ENCODE assay signal across 19 mouse cellular contexts in genomic region chr6:135275231-135275630, GRCm38 (mm10). TPM values are rescaled to one million over a fixed set of nuclear protein-coding genes. Genes with fewer than 3 reads are reported as not detected.
DNase-seq lines count a peak whose midpoint lies in the region; ATAC-seq and TF ChIP-seq lines count a peak whose summit lies in the region.
"Had no signal": no experiment of that assay in that cellular context is flagged by ENCODE, and none has a peak within 500 bp of the region (broad histone marks: within the 10 kb centered on the region; RNA-seq: fewer than 3 reads in every experiment).

No protein-coding gene starts in this region.

- 48% methylated on average over 4 of the region's 4 CpGs for WGBS in heart, embryonic 10.5 days
- 78% methylated on average over 4 of the region's 4 CpGs for WGBS in midbrain, postnatal 0 days
- WGBS in midbrain, embryonic 15.5 days = 71% methylated on average over 4 of the region's 4 CpGs

- H3K4me3 ChIP-seq in heart, embryonic 10.5 days = no peak overlapping the region
- H3K4me3 ChIP-seq in midbrain, postnatal 0 days (ENCODE audit: low read depth, low read length) = no peak overlapping the region
- no peak overlapping the region for H3K4me3 ChIP-seq in midbrain, embryonic 15.5 days
- H3K4me3 ChIP-seq: embryonic facial prominence, embryonic 12.5 days; forebrain, embryonic 12.5 days; heart, embryonic 15.5 days; hindbrain, embryonic 13.5 days had no signal

- no peaks in the 10 kb centered on the region for H3K9me3 ChIP-seq in heart, embryonic 10.5 days
- H3K9me3 ChIP-seq in midbrain, postnatal 0 days (ENCODE audit: low read length) = no peaks in the 10 kb centered on the region
- H3K9me3 ChIP-seq in midbrain, embryonic 15.5 days = no peaks in the 10 kb centered on the region
- H3K9me3 ChIP-seq: embryonic facial prominence, embryonic 12.5 days; forebrain, embryonic 12.5 days; heart, embryonic 15.5 days; hindbrain, embryonic 13.5 days had no signal

- no peak for DNase-seq in heart, embryonic 10.5 days (ENCODE audit: low spot score)
- DNase-seq in heart, postnatal 14 days = no peak
- peak; percentile 68 for DNase-seq in left cerebral cortex, postnatal 4 days
- DNase-seq in left cerebral cortex, postnatal 10 days (ENCODE audit: extremely low spot score in 1 of 2, low spot score in 2 of 2) = no peak
- DNase-seq in midbrain, postnatal 0 days (ENCODE audit: low spot score) = peak; percentile 41
- DNase-seq in retina, embryonic 14.5 days (ENCODE audit: low spot score) = no peak
- DNase-seq: adrenal gland, adult 8-10 months; adrenal gland, postnatal 36 days; cerebellum, adult 2 months; forebrain, postnatal 0 days; gastrocnemius, postnatal 14 days had no signal

- no peak overlapping the region for H3K4me2 ChIP-seq in midbrain, postnatal 0 days (ENCODE audit: low read depth, low read length, poor library complexity, severe bottlenecking)
- H3K4me2 ChIP-seq in midbrain, embryonic 15.5 days = no peak overlapping the region
- H3K4me2 ChIP-seq: embryonic facial prominence, embryonic 12.5 days; forebrain, embryonic 12.5 days; heart, embryonic 15.5 days; hindbrain, embryonic 13.5 days had no signal

- peaks cover 25% of the 10 kb centered on the region for H3K4me1 ChIP-seq in heart, embryonic 10.5 days
- H3K4me1 ChIP-seq in midbrain, postnatal 0 days (ENCODE audit: insufficient read depth, low read length) = no peaks in the 10 kb centered on the region
- peaks cover 10% of the 10 kb centered on the region; the same call in 1 of the 2 replicates for H3K4me1 ChIP-seq in midbrain, embryonic 15.5 days
- H3K4me1 ChIP-seq: embryonic facial prominence, embryonic 12.5 days had no signal

- ATAC-seq in midbrain, postnatal 0 days (ENCODE audit: low FRiP score) = no peak
- no peak for ATAC-seq in midbrain, embryonic 15.5 days (replicated peaks)
- ATAC-seq: forebrain, postnatal 0 days; intestine, embryonic 16.5 days had no signal

- H3K27ac ChIP-seq in heart, embryonic 10.5 days = 0 out of 2 replicates have a peak overlapping the region, but pooled peaks have one; percentile 47
- H3K27ac ChIP-seq in midbrain, postnatal 0 days (ENCODE audit: low read depth, low read length) = no peak overlapping the region
- H3K27ac ChIP-seq in midbrain, embryonic 15.5 days = no peak overlapping the region
- H3K27ac ChIP-seq: embryonic facial prominence, embryonic 12.5 days; forebrain, embryonic 12.5 days; heart, embryonic 15.5 days; hindbrain, embryonic 13.5 days had no signal

- no peak overlapping the region for H3K9ac ChIP-seq in midbrain, postnatal 0 days (replicated peaks; ENCODE audit: low read length, poor library complexity, severe bottlenecking)
- H3K9ac ChIP-seq in midbrain, embryonic 15.5 days = no peak overlapping the region
- H3K9ac ChIP-seq: embryonic facial prominence, embryonic 12.5 days; forebrain, embryonic 12.5 days; forebrain, postnatal 0 days; heart, embryonic 15.5 days; hindbrain, embryonic 13.5 days had no signal

- intact Hi-C loops in heart, postnatal 14 days (cut with DNase I) = no loop called here
- intact Hi-C loops in left cerebral cortex, postnatal 4 days (cut with DNase I) = no loop called here
- intact Hi-C loops in left cerebral cortex, postnatal 10 days (cut with DNase I) = no loop called here

- H3K27me3 ChIP-seq in heart, embryonic 10.5 days (ENCODE audit: insufficient read depth, poor library complexity, severe bottlenecking) = no peaks in the 10 kb centered on the region
- H3K27me3 ChIP-seq in midbrain, postnatal 0 days (ENCODE audit: insufficient read depth, low read length) = no peaks in the 10 kb centered on the region
- H3K27me3 ChIP-seq in midbrain, embryonic 15.5 days (replicated peaks) = no peaks in the 10 kb centered on the region
- H3K27me3 ChIP-seq: embryonic facial prominence, embryonic 12.5 days; heart, embryonic 15.5 days; hindbrain, embryonic 13.5 days had no signal

- TF ChIP-seq CTCF in midbrain, postnatal 0 days (IDR thresholded peaks at IDR 0.05) = no peak

- no peaks in the 10 kb centered on the region for H3K36me3 ChIP-seq in heart, embryonic 10.5 days
- H3K36me3 ChIP-seq in midbrain, postnatal 0 days (ENCODE audit: insufficient read depth, low read length) = no peaks in the 10 kb centered on the region
- no peaks in the 10 kb centered on the region for H3K36me3 ChIP-seq in midbrain, embryonic 15.5 days (replicated peaks)
- H3K36me3 ChIP-seq: embryonic facial prominence, embryonic 12.5 days; forebrain, embryonic 12.5 days; heart, embryonic 15.5 days; hindbrain, embryonic 13.5 days had no signal

RNA-seq across cellular contexts. Expression of gene Gsg1, which starts 21.1 kb away (rescaled TPM):
- 0.47 and 3.9 TPM in 2 replicates for polyA plus RNA-seq in heart, embryonic 10.5 days (2016; fragmentation: Nextera tagmentation; extraction: Ambion mirVana)
- under 1 TPM in 1 of 2 experiments, not detected in 1; 0.86 TPM for total RNA-seq in heart, postnatal 14 days (2021)
- not detected for total RNA-seq in left cerebral cortex, postnatal 4 days (2021)
- total RNA-seq in left cerebral cortex, postnatal 10 days (2021) = not detected
- 0.99 and 2.6 TPM in 2 replicates for total RNA-seq in midbrain, postnatal 0 days (2014; rRNA removed)
- polyA plus RNA-seq in midbrain, postnatal 0 days (2015; fragmentation: Nextera tagmentation; extraction: Ambion mirVana) = 0.17 and 0.37 TPM in 2 replicates
- polyA plus RNA-seq in midbrain, embryonic 15.5 days (2015; fragmentation: Nextera tagmentation; extraction: Ambion mirVana) = 0.19 TPM in 1 of 2 replicates, not detected in the other
- total RNA-seq: adrenal gland, adult 8-10 months; adrenal gland, postnatal 36 days; gastrocnemius, adult 18-20 months had no signal

RNA-seq across cellular contexts. Expression of gene Pbp2, which starts 35.0 kb away (rescaled TPM):
- 0.16 TPM in 1 of 2 replicates, not detected in the other for polyA plus RNA-seq in heart, embryonic 10.5 days (2016; fragmentation: Nextera tagmentation; extraction: Ambion mirVana)
- not detected for total RNA-seq in heart, postnatal 14 days (2021)
- total RNA-seq in left cerebral cortex, postnatal 4 days (2021) = not detected
- not detected for total RNA-seq in left cerebral cortex, postnatal 10 days (2021)
- total RNA-seq in midbrain, postnatal 0 days (2014; rRNA removed) = not detected in 2 replicates
- not detected in 2 replicates for polyA plus RNA-seq in midbrain, postnatal 0 days (2015; fragmentation: Nextera tagmentation; extraction: Ambion mirVana)
- not detected in 2 replicates for polyA plus RNA-seq in midbrain, embryonic 15.5 days (2015; fragmentation: Nextera tagmentation; extraction: Ambion mirVana)
- total RNA-seq: adrenal gland, adult 8-10 months; adrenal gland, postnatal 36 days; forebrain, postnatal 0 days; gastrocnemius, adult 18-20 months; gastrocnemius, postnatal 14 days; heart, postnatal 25 days had no signal
- polyA plus RNA-seq: cerebellum, adult 2 months; embryonic facial prominence, embryonic 12.5 days; forebrain, embryonic 12.5 days; forebrain, postnatal 0 days had no signal

Comparison
In these comparisons a context has a peak if more than half of its experiments do, and no peak if none do; other contexts are left out.
1. DNase-seq: peak in left cerebral cortex, postnatal 4 days (single experiment) and midbrain, postnatal 0 days (single experiment); none in heart, embryonic 10.5 days (single experiment), heart, postnatal 14 days (0 of 2), left cerebral cortex, postnatal 10 days (0 of 2) and retina, embryonic 14.5 days (single experiment).